Mouse (Mus musculus): ENCODE measurements around the gene Dffa. TPM values are rescaled to one million over a fixed set of nuclear protein-coding genes. Genes with fewer than 3 reads are reported as not detected.
"Not testable (repeated sequence)": the region's sequence is repeated elsewhere in the genome, so short reads cannot be mapped to it uniquely, and the experiment has no call there.

Gene Dffa
- polyA plus RNA-seq, 1 experiment from 2014 or later: 29.1 TPM

GRCm38 (mm10) chr4:149154859-149155258 lies 50.9 kb downstream of the Dffa start:
- H3K9ac ChIP-seq: no peak overlapping the region
- 97% methylated on average over 7 of the region's 7 CpGs for WGBS
- no peak for ATAC-seq (ENCODE audit: low FRiP score)
- no peak overlapping the region for H3K4me2 ChIP-seq
- H3K4me3 ChIP-seq: no peak overlapping the region
- peaks cover 99% of the 10 kb centered on the region for H3K36me3 ChIP-seq
- no peak overlapping the region for H3K27ac ChIP-seq
- no peaks in the 10 kb centered on the region for H3K9me3 ChIP-seq
- H3K27me3 ChIP-seq: no peaks in the 10 kb centered on the region
- H3K4me1 ChIP-seq (replicated peaks): no peaks in the 10 kb centered on the region

GRCm38 (mm10) chr4:149155711-149156110 lies 51.8 kb downstream of the Dffa start:
- H3K4me2 ChIP-seq: no peak overlapping the region
- WGBS: 94% methylated on average over 6 of the region's 6 CpGs
- ATAC-seq (ENCODE audit: low FRiP score): no peak

GRCm38 (mm10) chr4:149157415-149157973 lies 53.5 kb downstream of the Dffa start:
- ATAC-seq (ENCODE audit: low FRiP score): no peak
- peaks cover 99% of the 10 kb centered on the region for H3K36me3 ChIP-seq
- no peak overlapping the region for H3K9ac ChIP-seq
- WGBS: 94% methylated on average over 8 of the region's 8 CpGs
- H3K4me1 ChIP-seq (replicated peaks): no peaks in the 10 kb centered on the region
- no peak overlapping the region for H3K27ac ChIP-seq
- H3K9me3 ChIP-seq: no peaks in the 10 kb centered on the region
- no peaks in the 10 kb centered on the region for H3K27me3 ChIP-seq
- no peak overlapping the region for H3K4me3 ChIP-seq
- H3K4me2 ChIP-seq: no peak overlapping the region

More at GRCm38 (mm10) chr4:149155711-149156110, 51.8 kb downstream of the Dffa start:
- Histone ChIP-seq H3K4me3 (no peak overlapping the region), H3K4me1 (replicated peaks) (no peaks in the 10 kb centered on the region), H3K27me3 (no peaks in the 10 kb centered on the region), H3K9ac (no peak overlapping the region), H3K36me3 (peaks cover 99% of the 10 kb centered on the region), H3K9me3 (no peaks in the 10 kb centered on the region), H3K27ac (no peak overlapping the region)

GRCm38 (mm10) chr4:149159203-149159602 lies 55.3 kb downstream of the Dffa start:
- ATAC-seq (ENCODE audit: low FRiP score): no peak
- Histone ChIP-seq H3K4me1 (replicated peaks) (0 out of 2 replicates have a peak, but pooled peaks cover 4% of the 10 kb centered on the region), H3K27me3 (no peaks in the 10 kb centered on the region)

GRCm38 (mm10) chr4:149159891-149160290 lies 55.9 kb downstream of the Dffa start:
- H3K4me3 ChIP-seq: no peak overlapping the region
- WGBS: 91% methylated on average over 13 of the region's 13 CpGs
- no peak for ATAC-seq (ENCODE audit: low FRiP score)
- no peaks in the 10 kb centered on the region for H3K9me3 ChIP-seq
- H3K4me2 ChIP-seq: no peak overlapping the region
- H3K27me3 ChIP-seq: no peaks in the 10 kb centered on the region
- H3K9ac ChIP-seq: no peak overlapping the region
- no peak overlapping the region for H3K27ac ChIP-seq
- peaks cover 5% of the 10 kb centered on the region for H3K4me1 ChIP-seq (replicated peaks)
- H3K36me3 ChIP-seq: peaks cover 86% of the 10 kb centered on the region

More at GRCm38 (mm10) chr4:149159203-149159602, 55.3 kb downstream of the Dffa start:
- H3K4me3 ChIP-seq: no peak overlapping the region
- no peak overlapping the region for H3K9ac ChIP-seq
- H3K4me2 ChIP-seq: no peak overlapping the region
- H3K36me3 ChIP-seq: peaks cover 93% of the 10 kb centered on the region
- no peak overlapping the region for H3K27ac ChIP-seq
- WGBS: 97% methylated on average over 2 of the region's 2 CpGs
- H3K9me3 ChIP-seq: no peaks in the 10 kb centered on the region

GRCm38 (mm10) chr4:149161166-149161565 lies 57.2 kb downstream of the Dffa start:
- Histone ChIP-seq H3K36me3 (peaks cover 73% of the 10 kb centered on the region), H3K4me2 (no peak overlapping the region), H3K27ac (no peak overlapping the region), H3K9ac (no peak overlapping the region), H3K9me3 (no peaks in the 10 kb centered on the region), H3K27me3 (no peaks in the 10 kb centered on the region), H3K4me1 (replicated peaks) (peaks cover 16% of the 10 kb centered on the region), H3K4me3 (no peak overlapping the region)
- no peak for ATAC-seq (ENCODE audit: low FRiP score)
- WGBS: 94% methylated on average over 6 of the region's 6 CpGs

GRCm38 (mm10) chr4:149163196-149163595 lies 59.2 kb downstream of the Dffa start:
- Histone ChIP-seq H3K9me3 (no peaks in the 10 kb centered on the region), H3K36me3 (peaks cover 53% of the 10 kb centered on the region), H3K27ac (no peak overlapping the region), H3K27me3 (no peaks in the 10 kb centered on the region), H3K4me1 (replicated peaks) (peaks cover 22% of the 10 kb centered on the region), H3K4me3 (no peak overlapping the region), H3K9ac (no peak overlapping the region), H3K4me2 (no peak overlapping the region)
- no peak for ATAC-seq (ENCODE audit: low FRiP score)
- 88% methylated on average over 1 of the region's 1 CpGs for WGBS

GRCm38 (mm10) chr4:149164150-149164549 lies 60.2 kb downstream of the Dffa start:
- Histone ChIP-seq H3K4me3 (no peak overlapping the region), H3K4me1 (replicated peaks) (peaks cover 22% of the 10 kb centered on the region), H3K27ac (no peak overlapping the region), H3K27me3 (no peaks in the 10 kb centered on the region), H3K9ac (no peak overlapping the region), H3K4me2 (no peak overlapping the region), H3K9me3 (no peaks in the 10 kb centered on the region), H3K36me3 (peaks cover 44% of the 10 kb centered on the region)
- ATAC-seq (ENCODE audit: low FRiP score): no peak
- WGBS: 61% methylated on average over 5 of the region's 5 CpGs

- H3K9me3 ChIP-seq: no peaks in the 10 kb centered on the region
- H3K27me3 ChIP-seq: no peaks in the 10 kb centered on the region
- peaks cover 22% of the 10 kb centered on the region for H3K36me3 ChIP-seq
- peak within 1 kb of the TSS; percentile 91 for H3K4me2 ChIP-seq
- peak within 1 kb of the TSS; percentile 95 for H3K4me3 ChIP-seq
- peaks cover 22% of the 10 kb centered on the region for H3K4me1 ChIP-seq (replicated peaks)
- peak within 1 kb of the TSS; percentile 85 for H3K27ac ChIP-seq
- under 1% methylated on average over 59 of the region's 59 CpGs for WGBS
- H3K9ac ChIP-seq: peak within 1 kb of the TSS; percentile 94
- peak; percentile 99 for ATAC-seq (ENCODE audit: low FRiP score)
Observed at GRCm38 (mm10) chr4:149166215-149166946, 62.4 kb downstream of the Dffa start, which contains the start of gene Pgd. Gene Pgd (minus strand): TSS chr4:149166771.

- ATAC-seq (ENCODE audit: low FRiP score): peak; percentile 77
- H3K9ac ChIP-seq: peak overlapping the region; percentile 94
- peaks cover 15% of the 10 kb centered on the region for H3K36me3 ChIP-seq
- 2% methylated on average over 27 of the region's 27 CpGs for WGBS
- peak overlapping the region; percentile 91 for H3K4me2 ChIP-seq
- peaks cover 22% of the 10 kb centered on the region for H3K4me1 ChIP-seq (replicated peaks)
- H3K27me3 ChIP-seq: no peaks in the 10 kb centered on the region
- H3K4me3 ChIP-seq: peak overlapping the region; percentile 95
- peak overlapping the region; percentile 68 for H3K27ac ChIP-seq
- no peaks in the 10 kb centered on the region for H3K9me3 ChIP-seq
Observed at GRCm38 (mm10) chr4:149166957-149167611, 63.1 kb downstream of the Dffa start.

GRCm38 (mm10) chr4:149168016-149168415 lies 64.1 kb downstream of the Dffa start:
- Histone ChIP-seq H3K36me3 (peaks cover 5% of the 10 kb centered on the region; the same call in 1 of the 2 replicates), H3K4me3 (no peak overlapping the region)
- 77% methylated on average over 2 of the region's 2 CpGs for WGBS

GRCm38 (mm10) chr4:149169926-149170325 lies 66.0 kb downstream of the Dffa start:
- not testable (repeated sequence) for H3K9ac ChIP-seq; H3K4me3 ChIP-seq; H3K27ac ChIP-seq; H3K9me3 ChIP-seq; H3K36me3 ChIP-seq; H3K4me2 ChIP-seq; H3K27me3 ChIP-seq; ATAC-seq (ENCODE audit: low FRiP score)
- H3K4me1 ChIP-seq (replicated peaks): peaks cover 30% of the 10 kb centered on the region
- WGBS: 72% methylated on average over 7 of the region's 8 CpGs

More at GRCm38 (mm10) chr4:149168016-149168415, 64.1 kb downstream of the Dffa start:
- Histone ChIP-seq H3K9me3 (no peaks in the 10 kb centered on the region), H3K27ac (no peak overlapping the region), H3K27me3 (no peaks in the 10 kb centered on the region), H3K4me1 (replicated peaks) (peaks cover 31% of the 10 kb centered on the region), H3K9ac (no peak overlapping the region), H3K4me2 (no peak overlapping the region)
- ATAC-seq (ENCODE audit: low FRiP score): no peak

Data from hindbrain, embryonic 13.5 days (tissue).